Comparison of ENCODE assay signal across 23 mouse cellular contexts in genomic region chr13:74329321-74329720, GRCm38 (mm10). TPM values are rescaled to one million over a fixed set of nuclear protein-coding genes. Genes with fewer than 3 reads are reported as not detected.
"Had no signal": no experiment of that assay in that cellular context is flagged by ENCODE, and none has a peak within 500 bp of the region (broad histone marks: within the 10 kb centered on the region; RNA-seq: fewer than 3 reads in every experiment).

No protein-coding gene starts in this region.

- H3K9ac ChIP-seq: lung, embryonic 14.5 days; midbrain, embryonic 12.5 days; neural tube, embryonic 13.5 days; neural tube, embryonic 15.5 days had no signal

- H3K4me1 ChIP-seq: midbrain, embryonic 10.5 days; midbrain, embryonic 12.5 days; neural tube, embryonic 13.5 days; neural tube, embryonic 15.5 days had no signal

- H3K4me3 ChIP-seq: midbrain, embryonic 10.5 days; midbrain, embryonic 12.5 days; myocyte; neural tube, embryonic 13.5 days; neural tube, embryonic 15.5 days had no signal

- H3K4me2 ChIP-seq: lung, embryonic 14.5 days; midbrain, embryonic 12.5 days; neural tube, embryonic 13.5 days; neural tube, embryonic 15.5 days had no signal

- H3K27ac ChIP-seq: midbrain, embryonic 10.5 days; midbrain, embryonic 12.5 days; neural tube, embryonic 13.5 days; neural tube, embryonic 15.5 days had no signal

- H3K27me3 ChIP-seq: midbrain, embryonic 12.5 days; neural tube, embryonic 13.5 days; neural tube, embryonic 15.5 days had no signal

- DNase-seq: lung, embryonic 14.5 days; lung, postnatal 10 days; lung, postnatal 4 days; midbrain, embryonic 14.5 days; retina, postnatal 1 day; right cerebral cortex, adult 18-20 months; right cerebral cortex, postnatal 25 days; right cerebral cortex, postnatal 4 days; spleen, adult 18-20 months; thymus, adult 18-20 months; thymus, postnatal 14 days; thymus, postnatal 36 days had no signal

- H3K9me3 ChIP-seq: midbrain, embryonic 10.5 days; midbrain, embryonic 12.5 days; neural tube, embryonic 13.5 days; neural tube, embryonic 15.5 days had no signal

- ATAC-seq: midbrain, embryonic 16.5 days had no signal

RNA-seq across cellular contexts. Expression of gene Lrrc14b, which starts 34.5 kb away (rescaled TPM):
- polyA plus RNA-seq: lung, embryonic 14.5 days; lung, embryonic 16.5 days; midbrain, embryonic 10.5 days; midbrain, embryonic 12.5 days; midbrain, embryonic 14.5 days; midbrain, embryonic 16.5 days; neural tube, embryonic 11.5 days; neural tube, embryonic 13.5 days; neural tube, embryonic 15.5 days; stomach, embryonic 14.5 days; stomach, embryonic 16.5 days; thymus, postnatal 0 days had no signal
